Mouse (Mus musculus): Measurements from ENCODE around the gene Unc45a.
A peak's percentile ranks its signal among the peaks of the same experiment; 100 is the strongest.
"Not testable (repeated sequence)": the region's sequence is repeated elsewhere in the genome, so short reads cannot be mapped to it uniquely, and the experiment has no call there.

The Unc45a gene

DNA sequence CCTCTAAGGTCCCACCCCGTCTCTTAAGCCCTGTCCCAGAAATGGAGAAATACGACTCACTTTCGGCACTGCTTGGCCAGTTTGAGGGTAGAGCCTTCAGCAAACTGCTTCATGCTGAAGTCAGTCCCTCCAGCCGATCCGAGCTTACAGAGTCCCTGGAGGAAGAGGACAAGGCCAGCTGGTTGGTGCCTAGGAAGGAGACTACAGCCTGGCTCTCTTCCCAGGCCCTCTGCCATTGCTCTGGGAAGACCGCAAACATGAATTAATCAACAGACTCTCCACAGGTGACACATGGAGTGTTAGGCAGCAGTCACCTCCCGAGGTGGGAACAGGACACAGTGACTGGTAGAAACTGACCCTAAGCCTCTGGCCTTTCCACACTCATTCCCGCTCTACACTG is 10.5 kb downstream of the Unc45a start:
- no peak for DNase-seq (ENCODE audit: low read depth in 1 of 2, low spot score in 2 of 2)

DNA sequence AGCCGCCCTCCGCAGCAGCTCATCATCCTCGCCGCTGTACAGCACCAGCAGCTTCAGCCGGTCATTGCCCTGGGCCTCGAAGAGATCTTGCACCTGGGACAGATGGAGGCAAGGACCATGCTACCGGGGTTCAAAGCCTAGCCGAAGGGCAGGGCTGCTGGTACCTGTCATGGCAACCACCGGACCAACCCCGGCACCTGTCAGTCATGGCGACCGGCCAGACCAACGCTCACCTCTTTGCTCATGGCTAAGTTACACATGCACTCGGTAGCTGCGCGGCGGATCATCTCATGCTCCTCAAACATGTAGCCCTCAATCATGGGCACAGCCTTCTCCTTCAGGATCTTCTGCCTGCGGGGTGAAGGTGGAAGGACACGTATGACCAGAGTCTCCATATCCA is 14.7 kb downstream of the Unc45a start:
- DNase-seq (ENCODE audit: low read depth in 1 of 2, low spot score in 2 of 2) = no peak

DNA sequence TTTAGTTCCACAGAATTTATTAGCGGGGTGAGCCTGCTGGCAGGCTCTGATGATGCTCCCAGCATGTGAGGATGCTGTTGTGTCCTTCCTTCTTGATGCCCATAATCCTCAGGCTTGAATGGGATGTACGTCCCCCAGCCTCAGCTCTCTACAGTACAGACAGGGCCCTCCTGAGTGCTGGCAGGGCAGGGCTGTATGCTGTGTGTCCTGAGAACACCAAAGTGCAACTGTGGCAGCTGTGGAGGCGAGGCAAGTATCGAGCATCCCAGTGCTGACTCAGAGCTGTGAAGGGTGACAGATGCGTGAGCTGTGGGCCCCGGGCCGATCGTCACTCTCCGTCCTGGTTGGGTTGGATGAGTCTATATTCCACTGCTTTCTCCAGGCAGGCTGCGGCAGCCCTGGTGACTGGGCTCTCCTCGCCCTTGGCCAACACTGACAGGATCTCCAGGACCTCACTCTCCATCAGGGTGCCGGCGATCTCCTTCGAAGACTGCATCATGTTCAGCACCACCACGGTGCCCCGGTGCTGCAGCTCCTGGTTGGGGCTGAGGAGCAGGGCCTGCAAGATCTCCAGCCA is 15.4 kb downstream of the Unc45a start:
- DNase-seq (ENCODE audit: low read depth in 1 of 2, low spot score in 2 of 2) = no peak

DNA sequence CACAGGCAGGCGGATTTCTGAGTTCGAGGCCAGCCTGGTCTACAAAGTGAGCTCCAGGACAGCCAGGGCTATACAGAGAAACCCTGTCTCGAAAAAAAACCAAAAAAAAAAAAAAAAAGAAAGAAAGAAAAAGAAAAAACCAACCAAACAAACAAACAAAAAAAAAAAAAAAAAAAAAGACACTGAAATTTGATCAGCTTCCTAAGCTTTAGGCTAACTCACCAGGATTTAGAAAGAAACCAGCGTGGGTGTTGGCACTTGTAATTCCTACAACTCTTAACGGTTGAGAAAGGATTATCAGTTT is 16.0 kb downstream of the Unc45a start:
- not testable (repeated sequence) for DNase-seq (ENCODE audit: low read depth in 1 of 2, low spot score in 2 of 2)

DNA sequence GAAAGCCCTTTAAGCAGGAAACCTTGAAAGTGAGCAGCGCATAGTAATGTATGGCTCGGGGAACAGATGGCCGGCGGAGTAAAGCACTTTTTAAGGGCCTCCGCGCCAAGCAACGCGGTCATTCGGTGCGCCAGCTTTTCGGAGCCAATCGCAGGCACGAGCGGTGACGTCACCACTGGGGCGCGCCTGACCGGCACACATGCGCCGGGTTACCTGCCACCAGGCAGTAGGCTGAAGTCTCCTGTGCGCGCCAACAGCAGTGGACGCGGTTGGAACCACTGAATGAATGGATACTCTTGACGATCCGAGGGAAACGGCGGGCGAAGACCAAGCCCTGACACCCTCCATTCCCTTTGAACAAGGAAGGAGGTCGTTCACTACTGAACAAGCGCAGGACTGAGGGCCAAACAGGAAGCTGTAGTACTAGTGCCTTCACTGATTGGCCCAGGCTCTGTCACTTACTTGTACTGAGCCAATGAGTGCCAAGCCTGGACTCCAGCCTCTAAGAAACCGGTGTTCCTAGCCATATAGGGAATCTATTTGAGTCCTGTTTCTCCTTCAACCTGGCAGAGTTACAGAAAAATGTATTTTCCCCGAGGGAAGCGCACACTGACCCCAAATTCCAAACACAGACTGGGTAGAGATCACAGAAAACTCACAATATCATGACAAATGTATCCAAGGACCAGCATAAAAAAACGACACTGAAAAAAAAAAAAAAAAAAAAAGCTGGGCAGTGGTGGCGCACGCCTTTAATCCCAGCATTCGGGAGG is 16.6 kb downstream of the Unc45a start, which contains the start of gene Rccd1:
Gene Rccd1 (minus strand): TSS at position 412 of the 773 bp plus-strand sequence.
- peak; percentile 75 to 88 for DNase-seq (ENCODE audit: low read depth in 1 of 2, low spot score in 2 of 2)

DNA sequence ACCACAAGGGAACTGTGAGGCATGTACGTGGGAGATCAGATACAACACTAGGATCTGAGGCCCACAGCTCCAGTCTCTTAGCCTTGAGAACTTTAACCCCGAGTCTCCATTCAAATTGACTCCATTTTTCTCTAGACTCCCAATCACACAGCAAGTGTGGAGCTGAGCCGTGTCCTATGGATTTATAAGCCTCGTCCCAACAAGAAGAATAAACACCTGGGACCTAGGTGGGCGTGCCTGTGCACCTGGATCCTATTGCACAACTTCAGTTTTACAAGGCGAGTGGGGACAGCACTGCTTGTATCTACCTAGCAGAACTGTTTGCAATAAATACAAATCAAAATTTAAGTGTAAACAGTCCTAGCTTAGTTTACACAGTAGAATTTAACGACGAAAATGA is 17.5 kb downstream of the Unc45a start:
- no peak for DNase-seq (ENCODE audit: low read depth in 1 of 2, low spot score in 2 of 2)

DNA sequence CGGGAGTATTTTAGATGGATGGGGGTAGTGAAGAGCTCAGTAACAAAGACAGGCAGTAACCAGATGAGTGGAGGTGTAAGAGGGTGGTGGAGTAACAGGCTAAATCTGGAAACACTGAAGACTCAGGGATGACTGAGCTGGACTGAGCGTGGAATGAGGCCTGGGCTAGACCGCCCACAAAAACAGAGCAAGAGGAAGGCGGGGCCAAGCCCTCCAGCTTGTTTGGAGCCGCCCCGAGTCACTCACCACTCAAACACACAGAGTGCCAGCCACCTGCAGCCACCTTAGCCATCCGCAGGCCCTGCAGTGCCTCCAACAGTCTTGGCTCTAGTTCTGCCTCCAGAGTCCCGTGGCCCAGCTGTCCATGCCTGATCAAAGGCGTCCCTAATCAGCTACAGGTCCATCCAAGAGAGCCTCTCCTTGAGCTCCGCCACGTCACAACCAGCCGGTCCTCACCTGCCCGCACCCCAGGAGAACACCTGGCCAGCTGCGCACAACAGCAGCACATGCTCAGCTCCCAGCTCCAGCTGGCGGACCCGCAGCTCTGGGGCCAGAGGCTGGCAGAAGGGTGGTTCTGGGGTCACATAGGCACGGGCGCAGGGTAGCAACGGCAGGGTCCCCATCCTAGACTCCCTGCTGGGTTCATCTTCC is 20.8 kb downstream of the Unc45a start:
- no peak for DNase-seq (ENCODE audit: low read depth in 1 of 2, low spot score in 2 of 2)

DNA sequence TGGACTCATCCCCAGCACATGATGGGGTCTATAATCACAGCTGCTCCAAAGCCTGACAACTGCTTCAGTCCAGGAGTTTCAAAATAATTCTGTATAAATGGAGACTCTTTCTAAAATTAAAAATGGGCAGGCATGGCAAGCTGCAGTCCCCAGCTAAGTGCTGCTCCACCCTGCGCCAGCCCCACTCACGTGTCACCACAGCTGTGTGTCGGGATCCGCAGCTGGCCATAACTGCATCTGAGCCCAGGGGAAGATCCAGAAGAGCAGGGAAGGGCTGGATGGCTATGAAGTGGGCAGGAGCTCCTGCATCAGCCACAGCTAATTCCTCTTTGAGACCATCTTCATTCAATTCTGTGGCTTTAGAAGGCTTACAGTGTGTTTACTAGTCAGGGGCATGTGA is 22.1 kb downstream of the Unc45a start:
- DNase-seq (ENCODE audit: low read depth in 1 of 2, low spot score in 2 of 2) = no peak

DNA sequence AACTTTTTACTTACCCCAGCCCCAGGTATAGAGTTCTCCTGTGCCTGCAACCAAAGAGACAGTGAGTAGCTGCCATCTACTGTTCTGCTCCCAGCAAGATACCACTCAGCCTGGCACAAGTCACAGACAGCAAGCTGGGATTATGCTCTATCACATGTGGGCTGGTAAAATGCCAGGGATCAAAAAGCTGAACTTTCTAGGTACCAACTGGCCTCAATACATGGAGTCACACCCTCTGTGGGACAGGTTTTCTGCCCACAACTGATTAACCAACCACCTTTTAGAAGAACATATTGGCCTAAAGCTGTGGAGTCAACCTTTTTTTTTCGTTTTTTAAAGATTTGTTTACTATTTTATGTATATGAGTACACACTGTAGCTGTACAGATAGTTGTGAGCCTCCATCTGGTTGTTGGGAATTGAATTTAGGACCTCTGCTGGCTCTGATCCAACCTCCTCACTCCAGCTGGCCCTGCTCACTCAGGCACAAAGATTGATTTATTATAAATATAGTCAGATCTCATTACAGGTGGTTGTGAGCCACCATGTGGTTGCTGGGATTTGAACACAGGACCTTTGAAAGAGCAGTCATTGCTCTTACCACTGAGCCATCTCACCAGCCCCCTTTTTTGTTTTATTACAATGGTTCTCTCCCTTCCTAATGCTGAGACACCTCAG is 23.2 kb downstream of the Unc45a start:
- no peak for DNase-seq (ENCODE audit: low read depth in 1 of 2, low spot score in 2 of 2)

DNA sequence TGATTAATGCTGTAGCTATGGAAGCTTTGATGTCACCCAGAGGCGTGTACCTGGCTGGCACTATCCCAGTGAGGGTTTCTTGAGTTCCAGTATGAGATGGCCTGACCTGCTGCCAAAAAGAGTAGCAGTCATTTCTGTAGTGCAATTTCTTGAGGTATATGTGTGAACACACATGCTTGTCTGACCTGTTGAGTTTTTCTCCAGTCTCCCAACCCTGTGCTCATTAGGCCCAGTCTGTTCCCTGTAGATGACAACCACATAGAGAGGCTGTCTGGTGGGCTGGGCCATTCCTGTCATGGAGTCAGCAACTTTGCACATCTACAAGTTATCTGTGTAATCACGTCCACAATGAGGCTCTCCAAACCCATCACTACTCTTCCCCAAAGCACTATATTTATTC is 25.1 kb downstream of the Unc45a start:
- DNase-seq (ENCODE audit: low read depth in 1 of 2, low spot score in 2 of 2) = no peak

DNA sequence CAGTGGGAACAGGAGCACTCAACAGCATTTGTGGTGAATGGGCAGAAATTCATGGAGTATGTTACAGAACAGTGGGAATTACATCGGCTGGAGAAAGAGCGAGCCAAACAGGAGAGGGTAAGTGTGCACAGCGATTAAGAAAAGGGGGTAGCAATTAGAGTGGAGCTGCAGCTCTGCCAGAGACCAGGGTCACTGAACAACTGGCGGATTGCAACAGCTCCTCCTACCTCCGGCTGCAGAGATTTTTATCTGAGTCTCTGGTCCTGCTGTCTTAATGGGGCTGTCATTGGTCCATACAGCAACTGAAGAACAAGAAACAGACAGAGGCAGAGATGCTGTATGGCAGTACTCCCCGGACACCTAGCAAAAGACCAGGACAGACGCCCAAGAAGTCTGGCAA is 30.0 kb downstream of the Unc45a start:
- DNase-seq (ENCODE audit: low read depth in 1 of 2, low spot score in 2 of 2) = no peak

DNA sequence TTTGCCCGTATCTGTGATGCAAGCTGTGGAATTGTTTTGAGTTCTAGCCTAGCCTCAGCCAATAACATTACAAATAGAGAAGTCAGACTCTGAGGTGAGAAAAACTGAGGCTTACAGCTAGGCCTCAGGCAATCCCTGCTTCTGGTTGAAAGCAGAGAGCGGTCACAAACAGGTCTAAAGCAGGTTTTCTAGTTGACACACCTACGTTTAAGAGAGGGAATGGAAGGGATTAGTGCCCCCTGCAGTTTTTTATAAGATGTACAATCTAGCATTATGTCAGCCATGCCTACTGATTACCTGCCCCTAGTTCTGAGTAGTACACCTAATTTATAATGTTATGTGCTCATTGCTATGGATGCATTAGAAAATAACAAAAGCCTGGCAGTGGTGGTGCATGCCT is 33.0 kb downstream of the Unc45a start:
- DNase-seq (ENCODE audit: low read depth in 1 of 2, low spot score in 2 of 2) = no peak

DNA sequence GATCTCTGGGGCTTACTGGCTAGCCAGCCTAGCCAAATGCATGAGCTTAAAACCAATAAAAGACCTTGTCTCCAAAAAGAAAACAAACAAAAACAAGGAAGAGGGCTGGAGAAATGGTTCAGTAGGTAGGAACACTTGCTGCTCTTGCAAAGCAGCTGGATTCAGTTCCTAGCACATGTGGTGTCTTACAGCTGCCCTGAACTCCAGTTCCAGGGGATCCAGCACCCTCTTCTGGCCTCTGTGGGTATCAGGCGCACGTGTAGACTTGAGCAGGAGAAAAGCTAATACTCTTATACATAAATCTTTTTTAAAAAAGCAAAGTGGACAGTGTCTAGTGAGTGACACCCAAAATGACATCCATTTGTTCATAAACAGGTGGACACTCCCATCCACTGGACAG is 39.3 kb downstream of the Unc45a start:
- no peak for DNase-seq (ENCODE audit: low read depth in 1 of 2, low spot score in 2 of 2)

DNA sequence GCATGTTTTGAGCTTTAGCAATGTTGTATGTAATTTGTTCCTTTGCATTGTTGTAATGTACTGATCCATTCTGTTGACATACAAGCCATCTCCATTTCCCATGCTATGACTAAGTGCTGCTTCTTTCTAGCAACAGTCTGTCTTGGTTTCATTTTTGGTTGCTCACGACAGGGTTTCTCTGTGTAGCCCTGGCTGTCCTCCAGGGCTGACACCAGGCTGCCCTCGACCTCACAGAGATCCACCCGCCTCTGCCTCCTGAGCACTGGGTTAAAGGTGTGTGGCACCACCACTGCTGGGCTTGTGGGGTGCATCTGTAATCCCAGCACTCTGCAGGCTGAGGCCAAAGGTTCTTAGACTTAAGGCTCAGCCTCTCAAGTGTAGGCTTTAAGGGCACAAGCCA is 41.2 kb downstream of the Unc45a start:
- no peak for DNase-seq (ENCODE audit: low read depth in 1 of 2, low spot score in 2 of 2)

DNA sequence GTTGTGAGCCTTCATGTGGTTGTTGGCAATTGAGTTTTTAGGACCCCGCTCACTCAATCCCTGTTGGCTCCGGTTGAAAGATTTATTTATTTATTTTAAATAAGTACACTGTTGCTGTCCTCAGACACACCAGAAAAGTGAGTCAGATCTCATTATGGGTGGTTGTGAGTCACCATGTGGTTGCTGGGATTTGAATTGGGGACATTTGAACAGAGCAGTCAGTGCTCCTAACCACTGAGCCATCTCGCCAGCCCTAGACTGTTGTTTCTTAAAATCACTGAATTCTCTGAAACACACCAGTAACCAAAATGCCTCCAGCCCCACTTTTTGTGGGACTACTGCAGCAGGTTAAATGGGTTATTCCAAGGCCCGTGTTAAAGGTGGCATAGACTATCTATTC is 42.1 kb downstream of the Unc45a start:
- DNase-seq (ENCODE audit: low read depth in 1 of 2, low spot score in 2 of 2) = no peak

DNA sequence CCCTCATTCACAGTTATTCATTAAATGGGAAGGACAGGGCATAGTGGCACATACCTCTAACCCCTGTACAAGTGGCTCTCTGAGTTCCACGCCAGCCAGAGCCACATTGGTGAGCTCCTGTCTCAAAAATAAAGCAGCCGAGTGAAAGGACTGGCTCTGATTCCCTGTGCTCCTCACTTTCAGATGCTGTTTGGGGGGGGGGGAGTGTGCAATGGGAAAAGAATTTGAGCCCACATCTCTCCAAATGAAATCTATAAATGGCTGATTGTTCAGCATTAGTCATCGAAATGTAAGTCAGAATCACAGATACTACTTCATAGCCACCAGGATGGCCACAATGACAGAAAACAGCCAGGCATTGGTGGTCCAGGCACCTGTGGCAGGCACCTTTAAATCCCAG is 43.8 kb downstream of the Unc45a start:
- no peak for DNase-seq (ENCODE audit: low read depth in 1 of 2, low spot score in 2 of 2)

DNA sequence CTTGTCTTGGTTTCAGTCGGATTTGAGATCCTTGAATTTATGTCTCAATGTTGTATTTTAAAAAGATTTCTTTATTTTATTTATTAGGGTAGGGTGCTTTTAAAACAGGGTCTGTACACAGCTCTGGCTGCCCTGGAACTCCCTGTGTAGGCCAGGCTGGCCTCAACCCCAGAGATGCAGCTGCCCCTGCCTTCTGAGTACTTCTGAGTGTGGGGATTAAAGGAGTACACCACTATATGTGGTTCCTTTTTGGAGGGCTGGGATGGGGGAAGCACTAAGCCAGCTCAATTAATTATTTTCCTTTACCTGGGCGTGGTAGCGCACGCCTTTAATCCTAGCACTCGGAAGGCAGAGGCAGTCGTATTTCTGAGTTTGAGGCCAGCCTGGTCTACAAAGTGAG is 44.3 kb downstream of the Unc45a start:
- no peak for DNase-seq (ENCODE audit: low read depth in 1 of 2, low spot score in 2 of 2)

DNA sequence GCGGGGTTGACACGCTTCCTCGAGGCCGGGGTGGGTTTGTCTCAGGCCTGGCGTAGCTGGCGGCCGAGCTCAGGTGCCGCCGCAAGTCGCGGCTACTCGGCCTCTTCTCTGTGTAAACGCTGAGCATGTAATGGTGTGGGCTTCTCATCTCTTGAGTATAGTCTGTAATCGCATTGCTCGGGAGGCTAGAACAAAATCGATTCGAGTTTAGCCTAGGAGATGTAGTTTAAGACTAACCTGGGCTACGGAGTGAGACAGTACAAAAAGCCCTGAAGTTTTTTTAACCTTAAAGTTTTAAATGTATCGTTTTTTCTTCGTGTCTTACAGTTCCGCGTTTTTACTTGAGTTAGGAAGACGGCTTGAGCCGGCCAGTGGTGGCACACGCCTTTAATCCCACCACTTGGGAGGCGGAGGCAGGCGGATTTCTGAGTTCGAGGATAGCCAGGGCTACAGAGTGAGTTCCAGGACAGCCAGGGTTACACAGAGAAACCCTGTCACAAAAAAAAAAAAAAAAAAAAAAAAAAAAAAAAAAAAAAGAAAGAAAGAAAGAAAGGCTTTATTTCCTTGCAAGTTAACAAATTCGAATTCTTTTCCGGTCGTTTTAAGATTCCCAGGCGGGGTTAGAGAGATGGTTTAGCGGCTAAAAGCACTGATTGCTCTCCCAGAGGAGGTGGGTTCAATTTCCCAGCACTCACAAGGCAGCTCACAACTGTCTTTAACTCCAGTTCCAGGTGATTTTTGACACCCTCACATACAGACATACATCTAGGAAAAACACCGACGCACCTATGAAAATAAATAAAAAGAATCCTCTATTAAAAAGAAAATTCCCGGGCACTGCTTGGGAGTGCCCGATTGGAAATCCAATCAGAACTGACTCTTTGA is 45.8 kb downstream of the Unc45a start:
- no peak for DNase-seq (ENCODE audit: low read depth in 1 of 2, low spot score in 2 of 2)

DNA sequence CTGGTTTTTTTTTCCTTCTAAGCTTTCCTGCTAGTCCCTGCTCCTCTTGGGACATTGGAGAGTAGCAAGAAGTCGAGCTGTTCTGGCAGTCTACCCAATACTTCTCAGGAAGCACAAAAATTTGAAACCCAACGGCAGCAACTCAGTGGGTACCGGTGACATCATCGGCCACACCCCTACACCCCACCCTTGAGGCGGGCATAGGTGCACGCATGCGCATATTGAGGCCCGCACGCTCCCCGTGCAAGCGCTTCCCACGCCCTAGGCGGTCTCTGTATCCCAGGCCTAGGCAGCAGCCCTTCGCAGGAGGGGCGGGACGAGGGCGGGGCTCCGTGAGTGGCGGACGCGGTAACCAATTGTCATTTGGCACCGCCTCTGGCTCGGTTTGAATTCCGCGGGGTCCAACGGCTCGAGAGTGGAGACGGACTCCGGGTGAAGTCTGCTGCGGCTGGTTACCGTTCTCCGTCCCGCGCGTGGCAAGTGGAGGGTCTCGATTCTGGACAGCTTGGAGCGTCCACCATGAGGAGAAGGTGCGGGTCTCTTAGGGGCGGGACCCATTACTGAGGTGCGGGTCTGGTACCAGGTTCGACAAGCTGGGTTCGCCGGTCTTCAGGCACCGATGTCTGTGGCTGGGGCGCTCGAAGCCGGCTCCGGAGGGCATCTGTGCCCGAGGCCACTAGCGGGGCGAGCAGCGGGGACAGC is 46.6 kb downstream of the Unc45a start, which contains the start of gene Prc1:
Gene Prc1 (plus strand): TSS at position 389 of the 702 bp plus-strand sequence.
- peak; percentile 97 to 98 for DNase-seq (ENCODE audit: low read depth in 1 of 2, low spot score in 2 of 2)

DNA sequence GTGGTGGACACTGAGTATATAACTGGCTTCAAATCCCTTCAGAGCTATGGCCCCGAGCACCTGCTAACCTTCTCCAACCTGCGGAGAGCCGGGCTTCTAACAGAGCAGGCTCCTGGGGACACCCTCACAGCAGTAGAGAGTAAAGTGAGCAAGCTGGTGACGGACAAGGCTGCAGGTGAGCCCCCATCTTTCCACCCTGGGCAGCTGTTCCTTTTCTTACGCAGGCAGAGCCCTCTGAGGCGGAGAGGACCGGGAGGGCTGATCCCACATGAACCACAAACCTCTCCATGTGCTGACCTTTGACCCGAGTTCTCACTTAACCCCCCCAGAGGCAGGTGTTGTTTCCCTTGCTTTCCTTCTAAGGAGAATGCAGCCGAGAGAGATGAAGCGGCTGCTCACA is 53.1 kb downstream of the Unc45a start:
- no peak for DNase-seq (ENCODE audit: low read depth in 1 of 2, low spot score in 2 of 2)

Measured in monocyte, adult 2 months (primary cell).